Mouse (Mus musculus) hindbrain, embryonic 11.5 days (tissue): ENCODE measurements at regions not wholly inside any gene's neighbourhood (a gene's known extent, or its start where the extent isn't known, plus 50 kb on each side); places are given as distances from the start of the nearest gene placed in this dataset.
A peak's percentile ranks its signal among the peaks of the same experiment; 100 is the strongest.

Source experiments
- ATAC-seq: fragments of 200-750 bp; cut with Nextera tagmentation; 2 replicates; pipeline ENCODE4 v1.8.0; 2017; ENCODE audit warnings: mild to moderate bottlenecking, moderate TSS enrichment, moderate library complexity; ENCODE audit not compliant: low FRiP score
- DNase-seq: peaks from one replicate; pipeline ENCODE4 v3.0.0-alpha.2; 2015; ENCODE audit warnings: low spot score
- H3K27ac ChIP-seq: fragments of 300-500 bp; sonication (generic); 2 replicates; pipeline ENCODE4 v1.5.1; 2014; ENCODE audit warnings: mild to moderate bottlenecking, low read depth, low read length
- H3K27me3 ChIP-seq: fragments of 300-500 bp; sonication (generic); 2 replicates; pipeline ENCODE4 v1.6.1; 2014; ENCODE audit warnings: mild to moderate bottlenecking, low read length, moderate library complexity, mixed read lengths; ENCODE audit not compliant: control insufficient read depth, insufficient read depth
- H3K36me3 ChIP-seq: fragments of 300-500 bp; sonication (generic); 2 replicates; pipeline ENCODE4 v1.6.1; 2014; ENCODE audit warnings: mild to moderate bottlenecking, low read length, moderate library complexity, mixed read lengths; ENCODE audit not compliant: control insufficient read depth, insufficient read depth
- H3K4me1 ChIP-seq: fragments of 300-500 bp; sonication (generic); replicated peaks from 2 replicates; pipeline ENCODE4 v1.6.1; 2014; ENCODE audit warnings: low read length, mixed read lengths; ENCODE audit not compliant: control insufficient read depth, insufficient read depth
- H3K4me2 ChIP-seq: fragments of 300-500 bp; sonication (generic); replicated peaks from 2 replicates; pipeline ENCODE4 v1.6.1; 2014; ENCODE audit warnings: mild to moderate bottlenecking, low read depth, low read length
- H3K4me3 ChIP-seq: fragments of 300-500 bp; sonication (generic); 2 replicates; pipeline ENCODE4 v1.5.1; 2014; ENCODE audit warnings: low read depth, low read length
- H3K9ac ChIP-seq: fragments of 300-500 bp; sonication (generic); 2 replicates; pipeline ENCODE4 v1.6.1; 2014; ENCODE audit warnings: low read depth, low read length
- H3K9me3 ChIP-seq: fragments of 300-500 bp; sonication (generic); 2 replicates; pipeline ENCODE4 v1.6.1; 2016; ENCODE audit warnings: low read length; ENCODE audit not compliant: control insufficient read depth
- WGBS: fragments of 180-500 bp; shearing (Covaris S2); extraction: QIAGEN DNeasy Blood & Tissue Kit; methylation state at CpG from one replicate; pipeline ENCODE4 v1.1.7; 2014; 5-methylcytosine and 5-hydroxymethylcytosine counted together

GRCm38 (mm10) chr5:25614659-25615061, 91.0 kb downstream of the Xrcc2 start:
- ATAC-seq: no peak

DNA sequence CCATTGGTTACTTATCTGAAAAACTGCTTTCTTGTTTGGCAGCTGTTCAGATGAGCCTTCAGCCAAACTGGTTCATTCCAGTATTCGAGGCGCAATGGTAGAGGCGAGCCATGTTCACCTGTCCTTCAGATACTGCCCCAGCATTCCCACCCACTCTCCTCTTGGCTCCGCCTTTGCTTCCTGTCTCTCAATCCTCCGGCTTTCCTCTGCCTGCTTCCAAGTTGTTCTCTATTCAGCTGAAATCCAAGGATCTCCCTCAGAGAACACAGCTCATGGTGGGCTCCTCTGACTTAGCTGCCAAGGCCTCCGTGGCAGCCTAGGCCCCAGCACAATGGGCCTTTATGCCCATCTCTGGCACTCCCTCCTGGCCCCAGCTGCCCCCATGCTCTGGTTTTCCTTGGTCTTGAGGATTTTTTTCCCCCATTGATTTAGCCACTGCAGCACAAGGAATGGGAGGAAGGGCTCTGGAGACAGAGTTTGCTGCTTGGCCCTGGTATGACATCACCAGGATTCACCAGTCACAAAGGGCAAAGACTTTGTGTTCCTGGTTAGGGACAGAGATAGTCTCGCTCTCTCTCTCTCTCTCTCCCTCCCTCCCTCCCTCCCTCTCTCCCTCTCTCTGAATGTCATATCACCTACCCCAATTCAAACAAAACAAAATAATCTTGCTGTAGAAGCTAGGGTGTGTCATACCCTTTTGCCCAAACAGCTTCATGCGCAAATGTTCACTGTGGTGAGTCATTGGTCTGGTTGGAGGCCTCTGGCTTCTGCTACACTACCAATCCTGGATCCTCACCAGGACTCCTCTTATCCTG, 91.6 kb downstream of the Xrcc2 start:
- H3K4me1 ChIP-seq: no peaks in the 10 kb centered on the region
- ATAC-seq (no peak), DNase-seq (no peak)
- H3K27ac ChIP-seq: no peak overlapping the region
- H3K9ac ChIP-seq: no peak overlapping the region
- H3K4me2 ChIP-seq: no peak overlapping the region
- WGBS: 84% methylated on average over 8 of the region's 8 CpGs
- H3K4me3 ChIP-seq: no peak overlapping the region
- H3K27me3 ChIP-seq: no peaks in the 10 kb centered on the region
- H3K9me3 ChIP-seq: no peaks in the 10 kb centered on the region
- H3K36me3 ChIP-seq: no peaks in the 10 kb centered on the region

More at GRCm38 (mm10) chr5:25614659-25615061, 91.0 kb downstream of the Xrcc2 start:
- Histone ChIP-seq H3K4me3 (no peak overlapping the region), H3K9me3 (no peaks in the 10 kb centered on the region), H3K4me1 (no peaks in the 10 kb centered on the region), H3K9ac (no peak overlapping the region), H3K27ac (no peak overlapping the region), H3K27me3 (no peaks in the 10 kb centered on the region), H3K4me2 (no peak overlapping the region), H3K36me3 (no peaks in the 10 kb centered on the region)
- 93% methylated on average over 4 of the region's 4 CpGs for WGBS
- no peak for DNase-seq

GRCm38 (mm10) chr5:25612036-25612705, 93.5 kb downstream of the Xrcc2 start:
- H3K4me3 ChIP-seq: no peak overlapping the region
- ATAC-seq (no peak), DNase-seq (no peak)
- no peak overlapping the region for H3K27ac ChIP-seq
- 87% methylated on average over 9 of the region's 9 CpGs for WGBS
- no peaks in the 10 kb centered on the region for H3K9me3 ChIP-seq
- no peaks in the 10 kb centered on the region for H3K36me3 ChIP-seq
- H3K27me3 ChIP-seq: no peaks in the 10 kb centered on the region
- H3K4me2 ChIP-seq: no peak overlapping the region
- H3K4me1 ChIP-seq: no peaks in the 10 kb centered on the region
- no peak overlapping the region for H3K9ac ChIP-seq

DNA sequence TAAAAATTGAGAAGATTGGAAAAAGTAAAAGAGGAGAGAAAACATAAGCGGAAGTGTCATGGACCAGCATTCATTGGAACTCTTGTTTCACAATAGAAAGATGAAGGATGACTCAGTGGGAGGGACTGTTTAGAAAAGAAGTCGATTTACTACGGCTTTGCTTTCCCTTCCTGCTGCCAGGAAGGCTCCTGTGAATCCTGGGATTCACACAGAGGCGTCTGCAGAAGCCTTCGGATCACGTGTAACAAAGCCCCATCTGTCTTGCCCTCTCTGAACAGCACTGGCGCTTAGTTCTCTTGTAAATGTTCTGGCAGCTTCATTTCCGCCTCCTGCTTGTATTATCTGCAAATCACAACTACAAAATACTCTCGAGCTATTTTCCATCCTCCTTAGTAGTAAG, 94.0 kb downstream of the Cct8l1 start:
- Histone ChIP-seq H3K9me3 (no peaks in the 10 kb centered on the region), H3K4me2 (no peak overlapping the region), H3K9ac (no peak overlapping the region), H3K27me3 (no peaks in the 10 kb centered on the region), H3K4me3 (no peak overlapping the region), H3K4me1 (no peaks in the 10 kb centered on the region), H3K27ac (no peak overlapping the region), H3K36me3 (no peaks in the 10 kb centered on the region)
- no peak for ATAC-seq
- peak; percentile 38 for DNase-seq
- 13% methylated on average over 9 of the region's 9 CpGs for WGBS

GRCm38 (mm10) chr5:25602123-25602522, 86.3 kb downstream of the Cct8l1 start:
- ATAC-seq (no peak), DNase-seq (no peak)
- Histone ChIP-seq H3K9me3 (no peaks in the 10 kb centered on the region), H3K36me3 (no peaks in the 10 kb centered on the region), H3K4me2 (no peak overlapping the region), H3K9ac (no peak overlapping the region), H3K27me3 (no peaks in the 10 kb centered on the region), H3K27ac (no peak overlapping the region), H3K4me3 (no peak overlapping the region), H3K4me1 (no peaks in the 10 kb centered on the region)
- 65% methylated on average over 2 of the region's 2 CpGs for WGBS

DNA sequence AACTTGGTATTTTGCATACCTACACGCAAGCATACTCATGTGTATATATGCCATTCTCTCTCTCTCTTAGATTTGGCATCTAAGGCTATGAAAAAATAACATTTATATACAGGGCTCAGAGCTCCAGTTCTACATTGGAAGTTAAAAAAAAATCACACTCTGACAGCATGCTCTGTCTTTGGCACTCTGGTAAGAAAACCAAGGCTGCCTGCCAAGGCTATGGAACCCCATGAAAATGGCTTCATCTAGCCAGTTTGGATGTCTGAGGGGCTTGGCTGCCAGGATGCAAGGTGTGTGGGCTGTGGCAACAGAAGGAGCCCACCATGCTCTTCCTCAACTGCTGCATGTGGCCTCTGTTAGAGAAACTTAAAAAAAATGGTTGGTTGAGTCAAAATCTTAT, 83.5 kb downstream of the Cct8l1 start:
- Histone ChIP-seq H3K4me3 (no peak overlapping the region), H3K4me2 (no peak overlapping the region), H3K4me1 (no peaks in the 10 kb centered on the region), H3K36me3 (no peaks in the 10 kb centered on the region), H3K27ac (no peak overlapping the region), H3K27me3 (no peaks in the 10 kb centered on the region), H3K9ac (no peak overlapping the region), H3K9me3 (no peaks in the 10 kb centered on the region)
- 91% methylated on average over 1 of the region's 1 CpGs for WGBS
- DNase-seq (no peak), ATAC-seq (no peak)

DNA sequence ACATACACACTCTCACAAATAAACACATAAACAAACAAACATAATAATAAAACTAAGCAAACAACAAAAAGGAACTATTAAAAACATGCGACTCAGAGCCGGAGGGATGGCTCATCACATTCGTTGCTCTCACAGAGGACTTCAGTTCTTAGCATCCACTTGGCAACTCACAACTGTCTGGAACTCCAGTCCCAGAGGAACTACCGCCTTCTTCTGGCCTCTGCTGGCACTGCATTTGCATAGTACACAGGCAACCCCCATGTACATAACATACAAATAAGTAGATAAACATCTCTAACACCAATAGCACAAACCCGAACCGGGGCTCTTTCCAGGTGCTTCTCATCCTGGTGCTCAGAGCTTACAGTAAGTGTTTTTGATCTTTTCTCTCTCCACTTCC, 81.9 kb downstream of the Cct8l1 start:
- 87% methylated on average over 6 of the region's 6 CpGs for WGBS
- H3K9me3 ChIP-seq: no peaks in the 10 kb centered on the region
- H3K4me1 ChIP-seq: no peaks in the 10 kb centered on the region
- no peaks in the 10 kb centered on the region for H3K36me3 ChIP-seq
- H3K4me2 ChIP-seq: no peak overlapping the region
- no peaks in the 10 kb centered on the region for H3K27me3 ChIP-seq
- no peak overlapping the region for H3K27ac ChIP-seq
- ATAC-seq (no peak), DNase-seq (no peak)
- no peak overlapping the region for H3K4me3 ChIP-seq
- no peak overlapping the region for H3K9ac ChIP-seq

GRCm38 (mm10) chr5:25591709-25592108, 75.8 kb downstream of the Cct8l1 start:
- no peak for ATAC-seq
- H3K9me3 ChIP-seq: no peaks in the 10 kb centered on the region
- no peaks in the 10 kb centered on the region for H3K36me3 ChIP-seq
- H3K27me3 ChIP-seq: no peaks in the 10 kb centered on the region
- H3K9ac ChIP-seq: no peak overlapping the region
- H3K27ac ChIP-seq: no peak overlapping the region
- no peak overlapping the region for H3K4me3 ChIP-seq
- no peak overlapping the region for H3K4me2 ChIP-seq
- no peak for DNase-seq
- H3K4me1 ChIP-seq: no peaks in the 10 kb centered on the region
